Mouse (Mus musculus) CH12.LX (cell line): ENCODE results near the gene Cxcr5. TPM values are rescaled to one million over a fixed set of nuclear protein-coding genes. Genes with fewer than 3 reads are reported as not detected.
A peak's percentile ranks its signal among the peaks of the same experiment; 100 is the strongest.

Experiments
- DNase-seq: peaks from one replicate; pipeline ENCODE4 v3.0.0-alpha.2; 2013; ENCODE audit errors: extremely low read depth
- H3K27ac ChIP-seq: 2 replicates; pipeline ENCODE4 v1.5.1; 2012; ENCODE audit warnings: low read depth, mild to moderate bottlenecking, control low read depth, moderate library complexity; ENCODE audit not compliant: insufficient read depth
- H3K27me3 ChIP-seq: replicated peaks from 2 replicates; pipeline ENCODE3; 2012; ENCODE audit warnings: inconsistent platforms
- H3K36me3 ChIP-seq, 2 experiments: replicated peaks in 1 of 2; 2 replicates each; pipeline versions ENCODE3 to v1.6.1; 2012; ENCODE audit warnings: inconsistent platforms in 1 of 2, low read length in 1 of 2, mild to moderate bottlenecking in 1 of 2, mixed read lengths in 1 of 2, moderate library complexity in 1 of 2; ENCODE audit not compliant: control insufficient read depth in 1 of 2, insufficient read depth in 1 of 2
- H3K4me1 ChIP-seq, 2 experiments: 2 replicates each; pipeline ENCODE4 v1.6.1; 2012; ENCODE audit warnings: inconsistent platforms in 1 of 2, moderate library complexity in 1 of 2; ENCODE audit not compliant: insufficient read depth in 2 of 2, control insufficient read depth in 1 of 2
- H3K4me2 ChIP-seq: 2 replicates; pipeline ENCODE4 v1.6.1; 2012; ENCODE audit warnings: low read depth, mild to moderate bottlenecking, control low read depth; ENCODE audit not compliant: poor library complexity, insufficient read depth, severe bottlenecking
- H3K4me3 ChIP-seq, 3 experiments: fragments of 150-350 bp in 1 of 3; sonication (generic) in 1 of 3; replicated peaks in 1 of 3; 2 replicates each; pipeline versions ENCODE3 to v1.5.1; 2011 to 2012; ENCODE audit warnings: low read depth in 2 of 3, low read length in 2 of 3, mild to moderate bottlenecking in 2 of 3, moderate library complexity in 2 of 3, control low read depth in 1 of 3, improper control_type of control experiment in 1 of 3, inconsistent platforms in 1 of 3, mixed read lengths in 1 of 3; ENCODE audit not compliant: poor library complexity in 1 of 3
- H3K79me2 ChIP-seq: replicated peaks from 2 replicates; pipeline ENCODE4 v1.6.1; 2012; ENCODE audit warnings: mild to moderate bottlenecking, moderate library complexity; ENCODE audit not compliant: control insufficient read depth, poor library complexity, insufficient read depth, severe bottlenecking; ENCODE audit errors: extremely low read depth
- H3K9ac ChIP-seq: 2 replicates; pipeline ENCODE4 v1.6.1; 2012; ENCODE audit warnings: low read depth, mild to moderate bottlenecking, control low read depth, moderate library complexity; ENCODE audit not compliant: insufficient read depth
- H3K9me3 ChIP-seq: replicated peaks from 2 replicates; pipeline ENCODE3; 2012; ENCODE audit warnings: low read length, inconsistent platforms, mixed read lengths
- BHLHE40 ChIP-seq: IDR thresholded peaks from 2 replicates; pipeline ENCODE4 v1.6.1; 2011; ENCODE audit warnings: mild to moderate bottlenecking, low read depth, low read length, improper control_type of control experiment
- CHD1 ChIP-seq: IDR thresholded peaks from 2 replicates; pipeline ENCODE4 v1.6.1; 2012; ENCODE audit warnings: low read depth, low read length, improper control_type of control experiment, inconsistent platforms
- CHD2 ChIP-seq: IDR thresholded peaks from 2 replicates; pipeline ENCODE4 v1.6.1; 2011; ENCODE audit warnings: low read length, improper control_type of control experiment
- EP300 ChIP-seq: IDR thresholded peaks from 2 replicates; pipeline ENCODE4 v1.6.1; 2011; ENCODE audit warnings: low read length, improper control_type of control experiment
- ETS1 ChIP-seq: conservative IDR thresholded peaks from 2 replicates; pipeline ENCODE4 v1.6.1; 2012; ENCODE audit warnings: low read depth, mild to moderate bottlenecking, inconsistent platforms, low read length, improper control_type of control experiment, moderate library complexity
- GABPA ChIP-seq: IDR thresholded peaks from 2 replicates; pipeline ENCODE4 v1.6.1; 2012; ENCODE audit warnings: low read depth, low read length, improper control_type of control experiment, inconsistent platforms; ENCODE audit not compliant: insufficient replicate concordance
- IRF4 ChIP-seq: IDR thresholded peaks from 2 replicates; pipeline ENCODE4 v1.6.1; 2014; ENCODE audit warnings: low read depth, mild to moderate bottlenecking, inconsistent platforms, low read length, improper control_type of control experiment
- JUN ChIP-seq: IDR thresholded peaks from 2 replicates; pipeline ENCODE4 v1.6.1; 2011; ENCODE audit warnings: low read depth, mild to moderate bottlenecking, low read length, improper control_type of control experiment, moderate library complexity; ENCODE audit not compliant: insufficient read depth
- JUND ChIP-seq: conservative IDR thresholded peaks from 2 replicates; pipeline ENCODE4 v1.6.1; 2011; ENCODE audit warnings: low read depth, low read length, improper control_type of control experiment
- MAFK ChIP-seq: IDR thresholded peaks from 2 replicates; pipeline ENCODE4 v1.6.1; 2011; ENCODE audit warnings: low read length, improper control_type of control experiment; ENCODE audit not compliant: insufficient replicate concordance
- MAX ChIP-seq: IDR thresholded peaks from 2 replicates; pipeline ENCODE4 v1.6.1; 2011; ENCODE audit warnings: low read length, improper control_type of control experiment
- MAZ ChIP-seq: IDR thresholded peaks from 2 replicates; pipeline ENCODE4 v1.6.1; 2012; ENCODE audit warnings: low read depth, mild to moderate bottlenecking, inconsistent platforms, low read length, improper control_type of control experiment, moderate library complexity
- MXI1 ChIP-seq: IDR thresholded peaks from 2 replicates; pipeline ENCODE4 v1.6.1; 2011; ENCODE audit warnings: mild to moderate bottlenecking, low read depth, low read length, improper control_type of control experiment
- MYC ChIP-seq: IDR thresholded peaks from 2 replicates; pipeline ENCODE4 v1.6.1; 2011; ENCODE audit warnings: low read depth, mild to moderate bottlenecking, improper control_type of control experiment, low read length
- NRF1 ChIP-seq: IDR thresholded peaks from 2 replicates; pipeline ENCODE4 v1.6.1; 2014; ENCODE audit warnings: low read depth, mild to moderate bottlenecking, inconsistent platforms, low read length, improper control_type of control experiment, moderate library complexity
- PAX5 ChIP-seq: IDR thresholded peaks from 2 replicates; pipeline ENCODE4 v1.6.1; 2012; ENCODE audit warnings: low read length, inconsistent platforms, mixed read lengths
- POLR2A ChIP-seq: IDR thresholded peaks from 2 replicates; pipeline ENCODE4 v1.6.1; 2011; ENCODE audit warnings: low read depth, mild to moderate bottlenecking, improper control_type of control experiment, low read length
- POLR2AphosphoS2 ChIP-seq: IDR thresholded peaks from 2 replicates; pipeline ENCODE4 v1.6.1; 2011; ENCODE audit warnings: low read depth, low read length, improper control_type of control experiment
- RAD21 ChIP-seq: IDR thresholded peaks from 2 replicates; pipeline ENCODE4 v1.6.1; 2011; ENCODE audit warnings: low read depth, mild to moderate bottlenecking, low read length, improper control_type of control experiment, moderate library complexity
- RCOR1 ChIP-seq: conservative IDR thresholded peaks from 2 replicates; pipeline ENCODE4 v1.6.1; 2012; ENCODE audit warnings: low read depth, mild to moderate bottlenecking, inconsistent platforms, low read length, improper control_type of control experiment
- SIN3A ChIP-seq: IDR thresholded peaks from 2 replicates; pipeline ENCODE4 v1.6.1; 2012; ENCODE audit warnings: low read length, improper control_type of control experiment, inconsistent platforms
- TBP ChIP-seq: conservative IDR thresholded peaks from 2 replicates; pipeline ENCODE4 v1.6.1; 2011; ENCODE audit warnings: low read depth, low read length, improper control_type of control experiment
- TCF12 ChIP-seq: IDR thresholded peaks from 2 replicates; pipeline ENCODE4 v1.6.1; 2014; ENCODE audit warnings: low read depth, mild to moderate bottlenecking, inconsistent platforms, low read length, improper control_type of control experiment
- USF1 ChIP-seq: IDR thresholded peaks from 2 replicates; pipeline ENCODE4 v1.6.1; 2014; ENCODE audit warnings: low read depth, mild to moderate bottlenecking, inconsistent platforms, low read length, improper control_type of control experiment
- USF2 ChIP-seq: conservative IDR thresholded peaks from 2 replicates; pipeline ENCODE4 v1.6.1; 2011; ENCODE audit warnings: low read depth, low read length, improper control_type of control experiment
- ZKSCAN1 ChIP-seq: IDR thresholded peaks from 2 replicates; pipeline ENCODE4 v1.6.1; 2012; ENCODE audit warnings: low read depth, inconsistent platforms, low read length, improper control_type of control experiment, borderline replicate concordance
- ZMIZ1 ChIP-seq: IDR thresholded peaks from 2 replicates; pipeline ENCODE4 v1.6.1; 2012; ENCODE audit warnings: low read depth, mild to moderate bottlenecking, inconsistent platforms, low read length, improper control_type of control experiment
- ZNF384 ChIP-seq: IDR thresholded peaks from 2 replicates; pipeline ENCODE4 v1.6.1; 2012; ENCODE audit warnings: low read depth, low read length, improper control_type of control experiment, inconsistent platforms
- dilution Hi-C: fragments of 300-500 bp; cut with MboI; formaldehyde crosslinking; loops from 2 replicates; pipeline ENCODE4 v1.14.3; 2020; ENCODE audit warnings: low sequenced_read_pairs; ENCODE audit not compliant: extremely low pct_unique_long_range_greater_than_20kb, extremely low pct_ligation_motif_present
- in situ Hi-C: fragments of 300-500 bp; cut with MboI; formaldehyde crosslinking; loops from 3 replicates; pipeline ENCODE4 v1.14.3; 2019; ENCODE audit warnings: low sequenced_read_pairs, low pct_ligation_motif_present, low pct_unique_long_range_greater_than_20kb, mixed read lengths
- polyA plus RNA-seq: library from polyadenylated mRNA; unstranded; fragments of >175 nt; gene quantifications from 2 replicates; pipeline ENCODE4 v1.2.1, GENCODE M21; 2012; ENCODE audit warnings: low read depth; ENCODE audit not compliant: insufficient read length
- total RNA-seq, 2 experiments: library from RNA; depleted of rRNA; stranded (reverse); fragments of 300-350 nt in 1 of 2; fragments of >200 nt in 1 of 2; gene quantifications; 2 replicates each; pipeline ENCODE4 v1.2.3; 2012 to 2014

Cxcr5 gene
- total and polyA plus RNA-seq, 3 experiments: 30.2 to 93.4 (median 70.5) TPM

- peak; percentile 61 for TF ChIP-seq ZNF384
- TF ChIP-seq NRF1: no peak
- no peak for TF ChIP-seq JUN
- TF ChIP-seq RCOR1: no peak
- TF ChIP-seq PAX5: no peak
- TF ChIP-seq IRF4: peak; percentile 16; the same call in 1 of the 2 replicates
- TF ChIP-seq, all 38 proteins: peak for 12
These were observed 42.0 kb upstream of the Cxcr5 start (continued) for GRCm38 (mm10) chr9:44603454-44604289.

- in situ Hi-C loops: loop anchor here (5.0 kb wide), 1 partner anchor 35 kb away; no protein-coding TSS in a partner anchor
These were observed 41.1 kb upstream of the Cxcr5 start for GRCm38 (mm10) chr9:44602766-44603165.

GRCm38 (mm10) chr9:44600801-44601200, 39.1 kb upstream of the Cxcr5 start:
- dilution Hi-C loops: no loop called here
- peaks cover 28% of the 10 kb centered on the region for H3K79me2 ChIP-seq
- H3K9ac ChIP-seq: no peak overlapping the region
- H3K4me3 ChIP-seq: no peak overlapping the region
- in situ Hi-C loops: loop anchor here (5.0 kb wide), 1 partner anchor 34 kb away; no protein-coding TSS in a partner anchor
- H3K4me2 ChIP-seq: no peak overlapping the region
- no peak overlapping the region for H3K27ac ChIP-seq
- H3K27me3 ChIP-seq: no peaks in the 10 kb centered on the region
- H3K9me3 ChIP-seq: no peaks in the 10 kb centered on the region
- H3K36me3 ChIP-seq: no peaks in the 10 kb centered on the region
- peaks cover 10 to 47% of the 10 kb centered on the region in 2 experiments for H3K4me1 ChIP-seq
- DNase-seq: peak; percentile 62
- TF ChIP-seq CHD2 (0 out of 2 replicates have a peak, but pooled peaks have one; percentile 28), MAZ (peak; percentile 59; the same call in 1 of the 2 replicates), ZNF384 (peak; percentile 91), MAFK (peak; percentile 61), ZKSCAN1 (no peak), GABPA (no peak), BHLHE40 (peak; percentile 76), EP300 (peak; percentile 76), USF1 (no peak), POLR2AphosphoS2 (no peak), IRF4 (peak; percentile 85), ETS1 (peak; percentile 69), PAX5 (no peak), TCF12 (peak; percentile 83), MAX (peak; percentile 24; the same call in 1 of the 2 replicates), TBP (no peak), RAD21 (no peak; the same call in 1 of the 2 replicates), JUN (peak; percentile 64; the same call in 1 of the 2 replicates), SIN3A (peak; percentile 63), RCOR1 (peak; percentile 72), CHD1 (no peak), JUND (peak; percentile 72), MYC (peak; percentile 73)

More at GRCm38 (mm10) chr9:44602766-44603165, 41.1 kb upstream of the Cxcr5 start:
- peak; percentile 52 for DNase-seq
- Histone ChIP-seq H3K27ac (peak overlapping the region; percentile 59), H3K36me3 (peaks cover 5 to 6% of the 10 kb centered on the region in 2 experiments), H3K4me1 (peaks cover 10 to 42% of the 10 kb centered on the region in 2 experiments), H3K9ac (peak overlapping the region; percentile 92), H3K79me2 (peaks cover 40% of the 10 kb centered on the region), H3K9me3 (no peaks in the 10 kb centered on the region), H3K4me3 (peak overlapping the region; percentile 45 to 98 (median 76)), H3K27me3 (no peaks in the 10 kb centered on the region), H3K4me2 (peak overlapping the region; percentile 96)
- TF ChIP-seq POLR2A (no peak), ZMIZ1 (no peak), USF2 (no peak), MAX (no peak), IRF4 (no peak), MXI1 (peak; percentile 42; the same call in 1 of the 2 replicates)
- dilution Hi-C loops: no loop called here
